ENCODE assay signal across 21 mouse cellular contexts in the genomic region with DNA sequence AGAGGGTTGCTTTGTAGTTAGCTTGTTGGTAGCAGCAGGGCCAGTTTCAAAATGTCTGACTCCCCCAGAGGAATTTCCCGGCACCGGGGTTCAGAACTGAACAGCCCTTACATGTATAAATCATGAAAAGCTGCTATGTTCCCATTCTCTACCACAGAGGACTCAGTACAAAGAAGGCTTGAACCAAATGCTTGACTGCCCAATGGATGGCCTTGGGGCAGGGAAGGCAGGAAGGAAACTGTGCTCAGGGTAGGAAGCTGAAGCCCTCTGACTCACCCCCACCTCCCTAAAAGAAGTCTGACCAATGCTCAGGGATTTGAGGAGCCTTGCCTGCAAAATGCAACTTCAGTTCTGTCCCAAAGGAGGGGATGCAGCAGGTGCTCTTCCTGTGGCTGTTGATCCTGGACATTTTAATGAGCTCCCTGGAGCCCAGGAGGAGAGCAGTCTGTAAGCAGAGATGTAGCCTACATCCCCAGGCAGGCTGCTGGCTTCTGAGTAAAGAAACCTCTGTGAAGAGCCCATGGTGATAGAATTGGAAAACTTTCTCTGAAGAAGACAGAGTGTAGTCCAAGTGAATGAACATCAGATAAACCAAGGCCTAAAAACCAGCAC. TPM values are rescaled to one million over a fixed set of nuclear protein-coding genes. Genes with fewer than 3 reads are reported as not detected.
DNase-seq lines count a peak whose midpoint lies in the region; ATAC-seq and TF ChIP-seq lines count a peak whose summit lies in the region.
"Had no signal": no experiment of that assay in that cellular context is flagged by ENCODE, and none has a peak within 500 bp of the region (broad histone marks: within the 10 kb centered on the region; RNA-seq: fewer than 3 reads in every experiment).

No protein-coding gene starts in this region.

- H3K36me3 ChIP-seq in embryonic facial prominence, embryonic 14.5 days (ENCODE audit: control insufficient read depth, insufficient read depth, low read length), result peaks cover 96% of the 10 kb centered on the region
- H3K36me3 ChIP-seq in embryonic facial prominence, embryonic 10.5 days (replicated peaks), result peaks cover 99% of the 10 kb centered on the region
- peaks cover 94% of the 10 kb centered on the region for H3K36me3 ChIP-seq in midbrain, embryonic 13.5 days
- peaks cover 84% of the 10 kb centered on the region for H3K36me3 ChIP-seq in midbrain, postnatal 0 days (ENCODE audit: insufficient read depth, low read length)

- H3K27ac ChIP-seq in embryonic facial prominence, embryonic 14.5 days (replicated peaks; ENCODE audit: low read depth, low read length), result no peak overlapping the region
- no peak overlapping the region for H3K27ac ChIP-seq in embryonic facial prominence, embryonic 10.5 days (replicated peaks)
- H3K27ac ChIP-seq in midbrain, embryonic 13.5 days, result no peak overlapping the region
- no peak overlapping the region for H3K27ac ChIP-seq in midbrain, postnatal 0 days (ENCODE audit: low read depth, low read length)
- H3K27ac ChIP-seq: embryonic facial prominence, embryonic 13.5 days; forebrain, embryonic 10.5 days; hindbrain, embryonic 15.5 days had no signal

- no peaks in the 10 kb centered on the region for H3K9me3 ChIP-seq in embryonic facial prominence, embryonic 14.5 days (ENCODE audit: control insufficient read depth, low read length)
- no peaks in the 10 kb centered on the region for H3K9me3 ChIP-seq in embryonic facial prominence, embryonic 10.5 days
- no peaks in the 10 kb centered on the region for H3K9me3 ChIP-seq in midbrain, embryonic 13.5 days
- no peaks in the 10 kb centered on the region for H3K9me3 ChIP-seq in midbrain, postnatal 0 days (ENCODE audit: low read length)
- H3K9me3 ChIP-seq: embryonic facial prominence, embryonic 13.5 days; forebrain, embryonic 10.5 days; heart, embryonic 12.5 days; hindbrain, embryonic 15.5 days had no signal

- no peak overlapping the region for H3K4me2 ChIP-seq in embryonic facial prominence, embryonic 14.5 days (ENCODE audit: low read depth, low read length)
- no peak overlapping the region for H3K4me2 ChIP-seq in midbrain, embryonic 13.5 days (replicated peaks)
- H3K4me2 ChIP-seq in midbrain, postnatal 0 days (ENCODE audit: low read depth, low read length, poor library complexity, severe bottlenecking), result no peak overlapping the region
- H3K4me2 ChIP-seq: embryonic facial prominence, embryonic 13.5 days; heart, embryonic 12.5 days; hindbrain, embryonic 15.5 days had no signal

- intact Hi-C loops in left cerebral cortex, postnatal 25 days (cut with DNase I), result no loop called here

- no peaks in the 10 kb centered on the region for H3K27me3 ChIP-seq in embryonic facial prominence, embryonic 14.5 days (replicated peaks; ENCODE audit: control insufficient read depth, insufficient read depth, low read length)
- H3K27me3 ChIP-seq in embryonic facial prominence, embryonic 10.5 days (replicated peaks; ENCODE audit: low read depth, poor library complexity, severe bottlenecking), result no peaks in the 10 kb centered on the region
- no peaks in the 10 kb centered on the region for H3K27me3 ChIP-seq in midbrain, embryonic 13.5 days
- H3K27me3 ChIP-seq in midbrain, postnatal 0 days (ENCODE audit: insufficient read depth, low read length), result no peaks in the 10 kb centered on the region
- H3K27me3 ChIP-seq: embryonic facial prominence, embryonic 13.5 days; heart, embryonic 12.5 days; hindbrain, embryonic 15.5 days had no signal

- H3K4me1 ChIP-seq in embryonic facial prominence, embryonic 14.5 days (ENCODE audit: control insufficient read depth, insufficient read depth, low read length), result no peaks in the 10 kb centered on the region
- no peaks in the 10 kb centered on the region for H3K4me1 ChIP-seq in embryonic facial prominence, embryonic 10.5 days
- 0 out of 2 replicates have a peak, but pooled peaks cover 6% of the 10 kb centered on the region for H3K4me1 ChIP-seq in midbrain, embryonic 13.5 days (replicated peaks)
- no peaks in the 10 kb centered on the region for H3K4me1 ChIP-seq in midbrain, postnatal 0 days (ENCODE audit: insufficient read depth, low read length)
- H3K4me1 ChIP-seq: embryonic facial prominence, embryonic 13.5 days; forebrain, embryonic 10.5 days; heart, embryonic 12.5 days; hindbrain, embryonic 15.5 days had no signal

- 74% methylated on average over 2 of the region's 2 CpGs for WGBS in embryonic facial prominence, embryonic 14.5 days
- WGBS in embryonic facial prominence, embryonic 10.5 days, result 82% methylated on average over 2 of the region's 2 CpGs
- WGBS in midbrain, embryonic 13.5 days, result 73% methylated on average over 2 of the region's 2 CpGs
- WGBS in midbrain, postnatal 0 days, result 55% methylated on average over 2 of the region's 2 CpGs

- no peak overlapping the region for H3K9ac ChIP-seq in embryonic facial prominence, embryonic 14.5 days (ENCODE audit: low read depth, low read length)
- no peak overlapping the region for H3K9ac ChIP-seq in midbrain, embryonic 13.5 days (replicated peaks)
- no peak overlapping the region for H3K9ac ChIP-seq in midbrain, postnatal 0 days (replicated peaks; ENCODE audit: low read length, poor library complexity, severe bottlenecking)
- H3K9ac ChIP-seq: embryonic facial prominence, embryonic 13.5 days; heart, embryonic 12.5 days; hindbrain, embryonic 15.5 days had no signal

- H3K4me3 ChIP-seq in embryonic facial prominence, embryonic 14.5 days (ENCODE audit: low read depth, low read length), result no peak overlapping the region
- H3K4me3 ChIP-seq in embryonic facial prominence, embryonic 10.5 days, result no peak overlapping the region
- H3K4me3 ChIP-seq in midbrain, embryonic 13.5 days (replicated peaks), result no peak overlapping the region
- no peak overlapping the region for H3K4me3 ChIP-seq in midbrain, postnatal 0 days (ENCODE audit: low read depth, low read length)
- H3K4me3 ChIP-seq: embryonic facial prominence, embryonic 13.5 days; erythroblast, embryonic 14.5 days; forebrain, embryonic 10.5 days; heart, embryonic 12.5 days; hindbrain, embryonic 15.5 days had no signal

- peak; percentile 77; the same call in 1 of the 2 replicates for ATAC-seq in embryonic facial prominence, embryonic 14.5 days (ENCODE audit: low read depth)
- ATAC-seq in midbrain, embryonic 13.5 days, result peak; percentile 60
- peak; percentile 54; the same call in 1 of the 2 replicates for ATAC-seq in midbrain, postnatal 0 days (ENCODE audit: low FRiP score)
- ATAC-seq: forebrain, embryonic 14.5 days had no signal

- no peak for TF ChIP-seq CTCF in midbrain, postnatal 0 days (IDR thresholded peaks at IDR 0.05)

- DNase-seq in embryonic facial prominence, embryonic 14.5 days (ENCODE audit: low spot score), result peak; percentile 42
- DNase-seq in embryonic facial prominence, embryonic 10.5 days (ENCODE audit: low spot score), result no peak
- peak; percentile 61 for DNase-seq in 416B (ENCODE audit: low read depth)
- DNase-seq in midbrain, postnatal 0 days (ENCODE audit: low spot score), result no peak
- DNase-seq in left cerebral cortex, postnatal 25 days (ENCODE audit: low spot score in 2 of 2), result no peak
- DNase-seq in ovary, postnatal 10 days (ENCODE audit: low spot score), result no peak
- DNase-seq: adrenal gland, postnatal 10 days; cerebellum, adult 11-12 months; cerebellum, adult 9-10 months; cerebellum, postnatal 25 days; gastrocnemius, postnatal 14 days; heart, postnatal 36 days had no signal

RNA-seq across cellular contexts. Expression of gene Angptl7, which starts 18.6 kb away (rescaled TPM):
- polyA plus RNA-seq in embryonic facial prominence, embryonic 14.5 days (2014; fragmentation: Nextera tagmentation; extraction: Ambion mirVana), result 3.8 and 4.8 TPM in 2 replicates
- 0.23 and 0.37 TPM in 2 replicates for polyA plus RNA-seq in embryonic facial prominence, embryonic 10.5 days (2016; fragmentation: Nextera tagmentation; extraction: Ambion mirVana)
- 0.23 and 0.32 TPM in 2 replicates for polyA plus RNA-seq in midbrain, embryonic 13.5 days (2015; fragmentation: Nextera tagmentation; extraction: Ambion mirVana)
- 0.09 and 0.11 TPM in 2 replicates for total RNA-seq in midbrain, postnatal 0 days (2014; rRNA removed)
- polyA plus RNA-seq in midbrain, postnatal 0 days (2015; fragmentation: Nextera tagmentation; extraction: Ambion mirVana), result 0.25 and 0.36 TPM in 2 replicates
- total RNA-seq in left cerebral cortex, postnatal 25 days (2021), result under 1 TPM; 0.64 to 0.96 TPM
- total RNA-seq: granulocyte monocyte progenitor cell, adult 5-6 weeks; MEL had no signal
- polyA plus RNA-seq: erythroblast, embryonic 14.5 days had no signal

RNA-seq across cellular contexts. Expression of gene Mtor, which starts 33.3 kb away (rescaled TPM):
- 16.3 and 20.5 TPM in 2 replicates for polyA plus RNA-seq in embryonic facial prominence, embryonic 14.5 days (2014; fragmentation: Nextera tagmentation; extraction: Ambion mirVana)
- 20.7 and 23.7 TPM in 2 replicates for polyA plus RNA-seq in embryonic facial prominence, embryonic 10.5 days (2016; fragmentation: Nextera tagmentation; extraction: Ambion mirVana)
- 25.9 and 27.3 TPM in 2 replicates for polyA plus RNA-seq in midbrain, embryonic 13.5 days (2015; fragmentation: Nextera tagmentation; extraction: Ambion mirVana)
- total RNA-seq in midbrain, postnatal 0 days (2014; rRNA removed), result 54.5 and 59.6 TPM in 2 replicates
- polyA plus RNA-seq in midbrain, postnatal 0 days (2015; fragmentation: Nextera tagmentation; extraction: Ambion mirVana), result 24.3 and 27.8 TPM in 2 replicates
- 10 to 100 TPM; 85.4 to 91.7 TPM for total RNA-seq in left cerebral cortex, postnatal 25 days (2021)

RNA-seq across cellular contexts. Expression of gene Ubiad1, which starts 37.1 kb away (rescaled TPM):
- 13.3 and 16.7 TPM in 2 replicates for polyA plus RNA-seq in embryonic facial prominence, embryonic 14.5 days (2014; fragmentation: Nextera tagmentation; extraction: Ambion mirVana)
- polyA plus RNA-seq in embryonic facial prominence, embryonic 10.5 days (2016; fragmentation: Nextera tagmentation; extraction: Ambion mirVana), result 22.9 and 23.6 TPM in 2 replicates
- 20.5 and 22.2 TPM in 2 replicates for polyA plus RNA-seq in midbrain, embryonic 13.5 days (2015; fragmentation: Nextera tagmentation; extraction: Ambion mirVana)
- 16.0 and 19.8 TPM in 2 replicates for total RNA-seq in midbrain, postnatal 0 days (2014; rRNA removed)
- 12.7 and 14.6 TPM in 2 replicates for polyA plus RNA-seq in midbrain, postnatal 0 days (2015; fragmentation: Nextera tagmentation; extraction: Ambion mirVana)
- 1 to 10 TPM; 8.9 to 9.1 TPM for total RNA-seq in left cerebral cortex, postnatal 25 days (2021)

Comparison
In these comparisons a context has a peak if more than half of its experiments do, and no peak if none do; other contexts are left out.
1. DNase-seq: peak in embryonic facial prominence, embryonic 14.5 days (single experiment) and 416B (single experiment); none in embryonic facial prominence, embryonic 10.5 days (single experiment), midbrain, postnatal 0 days (single experiment), left cerebral cortex, postnatal 25 days (0 of 2) and ovary, postnatal 10 days (single experiment).
2. Peak in every context shown above with its lines, with median percentiles within 50 percentile points of each other: ATAC-seq.